Mouse (Mus musculus): Measurements from ENCODE around the gene Lgr5. TPM values are rescaled to one million over a fixed set of nuclear protein-coding genes. Genes with fewer than 3 reads are reported as not detected.

Gene Lgr5
- total RNA-seq, 2 experiments from 2014 or later: 16.7 to 18.4 TPM

GRCm38 (mm10) chr10:115421976-115422375 is 165.6 kb downstream of the Lgr5 start:
- DNase-seq: no peak

DNA sequence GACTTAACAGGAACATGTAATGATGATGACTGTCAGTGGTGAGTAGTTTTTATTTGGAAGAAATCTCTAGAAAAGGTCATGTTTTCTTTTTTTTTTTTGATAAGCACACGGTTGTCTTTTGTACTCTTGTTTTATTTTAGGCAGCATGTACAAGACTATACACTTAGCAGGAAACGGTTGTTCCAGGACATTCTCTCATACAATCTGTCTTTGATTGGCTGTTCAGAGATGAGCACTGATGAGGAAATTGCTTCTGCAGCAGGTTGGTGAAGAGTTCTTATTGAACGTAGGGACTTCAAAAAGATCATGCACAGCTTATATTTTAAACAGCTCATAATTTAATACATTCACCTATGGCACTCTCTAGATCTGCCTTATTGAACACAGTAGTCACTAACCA is 173.5 kb downstream of the Lgr5 start:
- no peak for DNase-seq

DNA sequence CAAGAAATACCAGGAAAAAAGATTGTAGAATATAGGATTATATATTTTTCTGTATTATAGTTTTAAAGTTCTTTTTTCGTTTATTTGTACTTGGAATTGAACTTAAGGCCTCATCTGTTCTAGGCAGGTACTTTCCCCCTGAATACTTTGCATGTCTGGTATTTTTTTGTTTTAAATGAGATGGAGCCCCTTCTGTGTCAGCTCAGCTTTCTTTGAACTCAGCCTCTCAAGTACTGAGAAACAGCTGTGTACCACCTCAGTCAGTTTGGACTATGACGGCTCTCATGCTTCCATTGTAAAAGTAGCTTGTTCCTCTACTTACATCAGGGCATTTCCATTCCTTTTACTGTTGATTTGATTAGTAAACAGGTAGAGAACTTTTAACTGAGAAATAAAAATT is 174.1 kb downstream of the Lgr5 start:
- no peak for DNase-seq

- peak; percentile 48 to 72 for DNase-seq
These were observed 181.2 kb downstream of the Lgr5 start for GRCm38 (mm10) chr10:115406393-115406792.

Other genes with a start within 250 kb of the Lgr5 start
- 10 to 100 TPM; 25.0 to 41.2 TPM for gene Tmem19, start 225.3 kb downstream of the Lgr5 start, total RNA-seq (2021)
- gene Thap2, start 203.3 kb downstream of the Lgr5 start, total RNA-seq (2021): 10 to 100 TPM; 15.3 to 15.9 TPM
- 10 to 100 TPM; 38.1 to 50.9 TPM for gene Zfc3h1, start 202.8 kb downstream of the Lgr5 start, total RNA-seq (2021)
- not detected for gene A930009A15Rik, start 17.8 kb downstream of the Lgr5 start, total RNA-seq (2021)
- 1 to 10 TPM in 1 of 2 experiments, under 1 TPM in 1; 0.89 to 1.1 TPM for gene Tspan8, start 229.1 kb upstream of the Lgr5 start, total RNA-seq (2021)